Comparison of ENCODE assay signal across 34 mouse cellular contexts in the genomic region with DNA sequence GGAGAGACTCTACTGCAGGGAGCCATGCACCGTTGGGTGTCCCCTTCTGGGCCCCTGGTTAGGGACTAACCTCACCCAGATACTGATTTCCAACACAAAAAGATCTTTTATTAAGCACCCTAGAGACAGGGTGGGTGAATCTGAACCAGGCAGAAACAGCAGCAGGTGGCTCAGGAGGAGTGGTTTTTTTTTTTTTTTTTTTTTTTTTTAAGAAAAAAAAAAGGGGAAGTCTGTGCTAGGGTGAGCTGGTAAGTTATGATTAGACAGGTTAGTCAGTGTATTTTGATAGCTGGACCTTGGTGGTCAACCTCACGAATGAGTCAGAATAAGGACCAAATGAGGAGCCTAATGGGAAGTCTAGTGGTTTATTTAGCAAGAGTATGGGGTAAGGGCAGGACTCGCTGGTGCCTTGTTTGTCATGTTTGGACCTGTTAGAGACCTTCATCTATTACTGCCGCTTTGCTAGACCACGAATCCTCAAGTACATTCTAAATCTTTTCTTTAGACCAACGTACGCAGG. TPM values are rescaled to one million over a fixed set of nuclear protein-coding genes. Genes with fewer than 3 reads are reported as not detected.
DNase-seq lines count a peak whose midpoint lies in the region; ATAC-seq and TF ChIP-seq lines count a peak whose summit lies in the region.
"Had no signal": no experiment of that assay in that cellular context is flagged by ENCODE, and none has a peak within 500 bp of the region (broad histone marks: within the 10 kb centered on the region; RNA-seq: fewer than 3 reads in every experiment).

No protein-coding gene starts in this region.

- DNase-seq in A20 (ENCODE audit: low read depth, low spot score) (peak; percentile 20), CH12.LX (ENCODE audit: extremely low read depth) (no peak), MEL (ENCODE audit: low read depth, low spot score) (peak; percentile 36)
- DNase-seq in adrenal gland, postnatal 10 days, result no peak
- no peak for DNase-seq in natural killer cell, adult 2 months (ENCODE audit: low spot score in 2 of 2)
- DNase-seq in urinary bladder, adult 2 months (ENCODE audit: low spot score), result no peak
- DNase-seq in thymus, adult 18-20 months, result no peak
- DNase-seq: adrenal gland, adult 8-10 months; adrenal gland, postnatal 36 days; B cell, adult 2 months; cerebellum, adult 18-20 months; cerebellum, adult 9-11 months; cerebellum, postnatal 36 days; gastrocnemius, postnatal 10 days; gastrocnemius, postnatal 36 days; heart, adult 18-20 months; heart, postnatal 10 days; heart, postnatal 36 days had no signal

- dilution Hi-C loops in CH12.LX (cut with MboI; ENCODE audit: extremely low pct_ligation_motif_present, extremely low pct_unique_long_range_greater_than_20kb, low sequenced_read_pairs), result no loop called here

- H3K9ac ChIP-seq in CH12.LX (ENCODE audit: insufficient read depth, low read depth), result no peak overlapping the region
- H3K9ac ChIP-seq in MEL (ENCODE audit: control insufficient read depth, low read depth, low read length, poor library complexity, severe bottlenecking), result no peak overlapping the region
- H3K9ac ChIP-seq: forebrain, embryonic 13.5 days; heart, embryonic 12.5 days; heart, embryonic 15.5 days; hindbrain, embryonic 14.5 days had no signal

- in situ Hi-C loops in CH12.LX (cut with MboI; ENCODE audit: low pct_ligation_motif_present, low pct_unique_long_range_greater_than_20kb, low sequenced_read_pairs), result no loop called here

- TF ChIP-seq EP300 in CH12.LX (IDR thresholded peaks at IDR 0.05; ENCODE audit: low read length), result no peak
- TF ChIP-seq EP300 in MEL (IDR thresholded peaks at IDR 0.05; ENCODE audit: low read depth in 1 of 2, low read length in 2 of 2), result peak; percentile 12 to 17; a peak in 1 of 4 replicates

- ATAC-seq in megakaryocyte, adult 5-6 weeks (ENCODE audit: poor library complexity, severe bottlenecking), result peak; percentile 62
- ATAC-seq: activated CD4-positive, CD25-positive, alpha-beta regulatory T cell, adult 4 months; CD4-positive, CD25-positive, alpha-beta regulatory T cell, adult 4 months; forebrain, embryonic 13.5 days; forebrain, embryonic 16.5 days; hindbrain, postnatal 0 days; inflammation-experienced regulatory T-cells, adult 6 months; intestine, embryonic 16.5 days had no signal

- H3K4me1 ChIP-seq in CH12.LX (ENCODE audit: control insufficient read depth in 1 of 2, insufficient read depth in 2 of 2) (no peaks in the 10 kb centered on the region), MEL (ENCODE audit: control insufficient read depth in 1 of 2, insufficient read depth in 2 of 2, low read length in 2 of 2) (no peaks in the 10 kb centered on the region)
- H3K4me1 ChIP-seq: forebrain, embryonic 10.5 days; forebrain, embryonic 13.5 days; heart, embryonic 12.5 days; heart, embryonic 15.5 days had no signal

- H3K9me3 ChIP-seq in CH12.LX (replicated peaks; ENCODE audit: low read length) (no peaks in the 10 kb centered on the region), MEL (replicated peaks; ENCODE audit: insufficient read depth, low read length) (no peaks in the 10 kb centered on the region)
- H3K9me3 ChIP-seq: forebrain, embryonic 10.5 days; forebrain, embryonic 13.5 days; heart, embryonic 15.5 days had no signal

- peaks cover 62% of the 10 kb centered on the region for H3K27me3 ChIP-seq in CH12.LX (replicated peaks)
- H3K27me3 ChIP-seq in MEL (ENCODE audit: control insufficient read depth in 1 of 2, insufficient read depth in 2 of 2, low read length in 2 of 2), result no peaks in the 10 kb centered on the region
- H3K27me3 ChIP-seq: forebrain, embryonic 13.5 days; heart, embryonic 12.5 days; heart, embryonic 15.5 days had no signal

- H3K36me3 ChIP-seq in CH12.LX (replicated peaks in 1 of 2; ENCODE audit: control insufficient read depth in 1 of 2, insufficient read depth in 1 of 2, low read length in 1 of 2), result no peaks in the 10 kb centered on the region
- H3K36me3 ChIP-seq in MEL (ENCODE audit: control insufficient read depth in 1 of 2, insufficient read depth in 2 of 2, low read length in 2 of 2), result no peaks in the 10 kb centered on the region
- H3K36me3 ChIP-seq: forebrain, embryonic 10.5 days; heart, embryonic 12.5 days; heart, embryonic 15.5 days had no signal

- TF ChIP-seq POLR2A in CH12.LX (IDR thresholded peaks at IDR 0.05; ENCODE audit: low read depth, low read length) (no peak), MEL (IDR thresholded peaks at IDR 0.05; ENCODE audit: control insufficient read depth in 1 of 2, insufficient read depth in 1 of 2, low read depth in 1 of 2, low read length in 2 of 2, poor library complexity in 1 of 2) (no peak)

- TF ChIP-seq RAD21 in CH12.LX (IDR thresholded peaks at IDR 0.05; ENCODE audit: low read depth, low read length) (no peak), MEL (IDR thresholded peaks at IDR 0.05; ENCODE audit: low read depth, low read length) (no peak)

- no peak overlapping the region for H3K27ac ChIP-seq in CH12.LX (ENCODE audit: insufficient read depth, low read depth)
- H3K27ac ChIP-seq in MEL (ENCODE audit: control insufficient read depth, low read depth, low read length), result no peak overlapping the region
- H3K27ac ChIP-seq: forebrain, embryonic 10.5 days; forebrain, embryonic 13.5 days; heart, embryonic 15.5 days; hindbrain, embryonic 14.5 days; hindbrain, postnatal 0 days had no signal

- H3K79me2 ChIP-seq in CH12.LX (replicated peaks; ENCODE audit: control insufficient read depth, extremely low read depth, insufficient read depth, poor library complexity, severe bottlenecking), result no peaks in the 10 kb centered on the region
- no peaks in the 10 kb centered on the region for H3K79me2 ChIP-seq in MEL (ENCODE audit: control insufficient read depth, insufficient read depth, low read length, poor library complexity)

- no peak overlapping the region for H3K4me3 ChIP-seq in CH12.LX (replicated peaks in 1 of 3; ENCODE audit: low read depth in 2 of 3, low read length in 2 of 3, poor library complexity in 1 of 3)
- no peak overlapping the region for H3K4me3 ChIP-seq in MEL (ENCODE audit: control insufficient read depth in 1 of 2, insufficient read depth in 1 of 2, low read depth in 2 of 2, low read length in 2 of 2)
- H3K4me3 ChIP-seq: forebrain, embryonic 10.5 days; forebrain, embryonic 13.5 days; heart, embryonic 12.5 days; heart, embryonic 15.5 days had no signal

- TF ChIP-seq CTCF in CH12.LX (conservative IDR thresholded peaks at IDR 0.05 in 1 of 2, IDR thresholded peaks at IDR 0.05 in 1 of 2; ENCODE audit: low read depth in 2 of 2, low read length in 2 of 2) (no peak), MEL (IDR thresholded peaks at IDR 0.05 in 2 of 3, conservative IDR thresholded peaks at IDR 0.05 in 1 of 3; ENCODE audit: control insufficient read depth in 1 of 3, insufficient read depth in 1 of 3, low read depth in 2 of 3, low read length in 3 of 3, poor library complexity in 1 of 3, severe bottlenecking in 1 of 3) (no peak)

- 0 out of 2 replicates have a peak overlapping the region, but pooled peaks have one; percentile 50 for H3K4me2 ChIP-seq in CH12.LX (ENCODE audit: insufficient read depth, low read depth, poor library complexity, severe bottlenecking)
- H3K4me2 ChIP-seq: forebrain, embryonic 13.5 days; heart, embryonic 12.5 days; heart, embryonic 15.5 days; hindbrain, embryonic 14.5 days had no signal

TF ChIP-seq in CH12.LX, 34 proteins besides CTCF, POLR2A, EP300 and RAD21:
- TF ChIP-seq E2F4 (IDR thresholded peaks at IDR 0.05; ENCODE audit: insufficient replicate concordance, low read depth, low read length) (no peak), ZNF384 (IDR thresholded peaks at IDR 0.05; ENCODE audit: low read depth, low read length) (peak; percentile 96)

TF ChIP-seq in MEL, 35 proteins besides CTCF, POLR2A, EP300 and RAD21:
- TF ChIP-seq ZNF384 (IDR thresholded peaks at IDR 0.05; ENCODE audit: low read depth, low read length) (peak; percentile 96), USF1 (IDR thresholded peaks at IDR 0.05; ENCODE audit: low read depth, low read length) (no peak)

RNA-seq across cellular contexts. Expression of gene 5830411N06Rik, which starts 6.8 kb away (rescaled TPM):
- not detected in 2 replicates for total RNA-seq in CH12.LX (2012; rRNA removed)
- total RNA-seq in CH12.LX (2014; rRNA removed), result not detected in 2 replicates
- not detected in 2 replicates for polyA plus RNA-seq in CH12.LX (2012; ENCODE audit: insufficient read length, low read depth)
- total RNA-seq in MEL (2012; rRNA removed), result not detected in 2 replicates
- polyA plus RNA-seq in MEL (2012; ENCODE audit: insufficient read depth in 1 of 2, insufficient read length in 2 of 2, low read depth in 1 of 2, low replicate concordance in 2 of 2, missing spikeins in 1 of 2), result not detected
- total RNA-seq in megakaryocyte, adult 5-6 weeks (2015), result not detected in 2 replicates
- 0.33 TPM in 1 of 2 replicates, not detected in the other for total RNA-seq in megakaryocyte, adult 5-6 weeks (2017)
- not detected for total RNA-seq in adrenal gland, postnatal 10 days (2021)
- polyA plus RNA-seq in urinary bladder, adult 2 months (2012; rRNA removed), result 0.09 and 0.22 TPM in 2 replicates
- total RNA-seq: adrenal gland, postnatal 36 days; gastrocnemius, adult 18-20 months; gastrocnemius, postnatal 10 days; gastrocnemius, postnatal 36 days; heart, adult 18-20 months; heart, postnatal 10 days; heart, postnatal 36 days; hindbrain, postnatal 0 days had no signal
- polyA plus RNA-seq: embryonic facial prominence, embryonic 11.5 days; embryonic facial prominence, embryonic 14.5 days; forebrain, embryonic 10.5 days; forebrain, embryonic 13.5 days; forebrain, embryonic 16.5 days; heart, embryonic 12.5 days; hindbrain, embryonic 11.5 days; hindbrain, embryonic 14.5 days; hindbrain, postnatal 0 days; intestine, embryonic 16.5 days had no signal

RNA-seq across cellular contexts. Expression of gene Cd163l1, which starts 35.8 kb away (rescaled TPM):
- total RNA-seq in CH12.LX (2012; rRNA removed), result not detected in 2 replicates
- total RNA-seq in CH12.LX (2014; rRNA removed), result not detected in 2 replicates
- not detected in 2 replicates for polyA plus RNA-seq in CH12.LX (2012; ENCODE audit: insufficient read length, low read depth)
- total RNA-seq in MEL (2012; rRNA removed), result not detected in 2 replicates
- polyA plus RNA-seq in MEL (2012; ENCODE audit: insufficient read depth in 1 of 2, insufficient read length in 2 of 2, low read depth in 1 of 2, low replicate concordance in 2 of 2, missing spikeins in 1 of 2), result not detected
- total RNA-seq in megakaryocyte, adult 5-6 weeks (2015), result 0.11 and 0.41 TPM in 2 replicates
- 0.44 and 0.61 TPM in 2 replicates for total RNA-seq in megakaryocyte, adult 5-6 weeks (2017)
- total RNA-seq in adrenal gland, postnatal 10 days (2021), result under 1 TPM in 1 of 2 experiments, not detected in 1; 0.12 TPM
- 1.1 and 1.2 TPM in 2 replicates for polyA plus RNA-seq in urinary bladder, adult 2 months (2012; rRNA removed)
- total RNA-seq: adrenal gland, adult 8-10 months; adrenal gland, postnatal 36 days; gastrocnemius, adult 18-20 months; gastrocnemius, postnatal 10 days; gastrocnemius, postnatal 36 days; heart, postnatal 10 days; heart, postnatal 36 days; hindbrain, postnatal 0 days had no signal
- polyA plus RNA-seq: CD4-positive, CD25-positive, alpha-beta regulatory T cell, adult 4 months; embryonic facial prominence, embryonic 11.5 days; forebrain, embryonic 10.5 days; forebrain, embryonic 13.5 days; forebrain, embryonic 16.5 days; heart, embryonic 12.5 days; hindbrain, embryonic 11.5 days; hindbrain, embryonic 14.5 days; hindbrain, postnatal 0 days had no signal

RNA-seq across cellular contexts. Expression of gene Olfr524, which starts 48.1 kb away (rescaled TPM):
- total RNA-seq in CH12.LX (2012; rRNA removed), result not detected in 2 replicates
- not detected in 2 replicates for total RNA-seq in CH12.LX (2014; rRNA removed)
- polyA plus RNA-seq in CH12.LX (2012; ENCODE audit: insufficient read length, low read depth), result not detected in 2 replicates
- not detected in 2 replicates for total RNA-seq in MEL (2012; rRNA removed)
- not detected for polyA plus RNA-seq in MEL (2012; ENCODE audit: insufficient read depth in 1 of 2, insufficient read length in 2 of 2, low read depth in 1 of 2, low replicate concordance in 2 of 2, missing spikeins in 1 of 2)
- total RNA-seq in megakaryocyte, adult 5-6 weeks (2015), result not detected in 2 replicates
- total RNA-seq in megakaryocyte, adult 5-6 weeks (2017), result not detected in 2 replicates
- not detected for total RNA-seq in adrenal gland, postnatal 10 days (2021)
- not detected in 2 replicates for polyA plus RNA-seq in urinary bladder, adult 2 months (2012; rRNA removed)
- total RNA-seq: adrenal gland, adult 8-10 months; adrenal gland, postnatal 36 days; gastrocnemius, adult 18-20 months; gastrocnemius, postnatal 10 days; gastrocnemius, postnatal 36 days; heart, adult 18-20 months; heart, postnatal 10 days; heart, postnatal 36 days; hindbrain, postnatal 0 days had no signal
- polyA plus RNA-seq: CD4-positive, CD25-positive, alpha-beta regulatory T cell, adult 4 months; embryonic facial prominence, embryonic 11.5 days; embryonic facial prominence, embryonic 14.5 days; forebrain, embryonic 10.5 days; forebrain, embryonic 13.5 days; forebrain, embryonic 16.5 days; heart, embryonic 12.5 days; hindbrain, embryonic 11.5 days; hindbrain, embryonic 14.5 days; hindbrain, postnatal 0 days; intestine, embryonic 16.5 days had no signal

Comparison
In these comparisons a context has a peak if more than half of its experiments do, and no peak if none do; other contexts are left out.
1. DNase-seq: peak in A20 (single experiment) and MEL (single experiment); none in CH12.LX (single experiment), adrenal gland, postnatal 10 days (single experiment), natural killer cell, adult 2 months (0 of 2), urinary bladder, adult 2 months (single experiment) and thymus, adult 18-20 months (0 of 2).